Mouse (Mus musculus) intestine, embryonic 16.5 days (tissue): ENCODE results near the gene 1700001P01Rik. TPM values are rescaled to one million over a fixed set of nuclear protein-coding genes. Genes with fewer than 3 reads are reported as not detected.
A peak's percentile ranks its signal among the peaks of the same experiment; 100 is the strongest.
"Not testable (repeated sequence)": the region's sequence is repeated elsewhere in the genome, so short reads cannot be mapped to it uniquely, and the experiment has no call there.

Experiments used
- ATAC-seq: fragments of 200-750 bp; cut with Nextera tagmentation; 2 replicates; pipeline ENCODE4 v1.8.0; 2017; ENCODE audit warnings: moderate TSS enrichment, moderate library complexity
- H3K27ac ChIP-seq: fragments of 300-500 bp; sonication (generic); 2 replicates; pipeline ENCODE4 v1.5.1; 2014; ENCODE audit warnings: mild to moderate bottlenecking, low read length
- H3K27me3 ChIP-seq: fragments of 300-500 bp; sonication (generic); replicated peaks from 2 replicates; pipeline ENCODE4 v1.6.1; 2014; ENCODE audit warnings: low read length, control low read depth, mixed read lengths; ENCODE audit not compliant: control insufficient read depth, insufficient read depth
- H3K36me3 ChIP-seq: fragments of 300-500 bp; sonication (generic); 2 replicates; pipeline ENCODE4 v1.6.1; 2014; ENCODE audit warnings: low read length, control low read depth; ENCODE audit not compliant: control insufficient read depth, insufficient read depth
- H3K4me1 ChIP-seq: fragments of 300-500 bp; sonication (generic); 2 replicates; pipeline ENCODE4 v1.6.1; 2014; ENCODE audit warnings: low read length, control low read depth, mixed read lengths; ENCODE audit not compliant: control insufficient read depth, insufficient read depth
- H3K4me2 ChIP-seq: fragments of 300-500 bp; sonication (generic); 2 replicates; pipeline ENCODE4 v1.6.1; 2014; ENCODE audit warnings: low read depth, low read length, control low read depth
- H3K4me3 ChIP-seq: fragments of 300-500 bp; sonication (generic); 2 replicates; pipeline ENCODE4 v1.5.1; 2014; ENCODE audit warnings: mild to moderate bottlenecking, low read length
- H3K9ac ChIP-seq: fragments of 300-500 bp; sonication (generic); 2 replicates; pipeline ENCODE4 v1.6.1; 2014; ENCODE audit warnings: low read depth, low read length
- H3K9me3 ChIP-seq: fragments of 300-500 bp; sonication (generic); 2 replicates; pipeline ENCODE4 v1.6.1; 2016; ENCODE audit warnings: low read length, control low read depth; ENCODE audit not compliant: control insufficient read depth
- WGBS: fragments of 180-500 bp; shearing (Covaris S2); extraction: QIAGEN DNeasy Blood & Tissue Kit; methylation state at CpG from one replicate; pipeline ENCODE4 v1.1.7; 2014; 5-methylcytosine and 5-hydroxymethylcytosine counted together
- polyA plus RNA-seq: library from polyadenylated mRNA; unstranded; fragments of >200 nt; fragmentation: Nextera tagmentation; extraction: Ambion mirVana; gene quantifications from 2 replicates; pipeline ENCODE4 v1.2.1, GENCODE M21; 2015

The 1700001P01Rik gene
- polyA plus RNA-seq, 1 experiment from 2014 or later = not detected

- Histone ChIP-seq H3K4me3 (peak overlapping the region; percentile 68), H3K4me1 (peaks cover 42% of the 10 kb centered on the region), H3K36me3 (no peaks in the 10 kb centered on the region), H3K9ac (peak overlapping the region; percentile 79), H3K4me2 (peak overlapping the region; percentile 77), H3K27ac (peak overlapping the region; percentile 95), H3K27me3 (no peaks in the 10 kb centered on the region), H3K9me3 (no peaks in the 10 kb centered on the region)
- under 1% methylated on average over 71 of the region's 71 CpGs for WGBS
- ATAC-seq = peak; percentile 79
Observed at GRCm38 (mm10) chr11:97799146-97799993, 23.7 kb upstream of the 1700001P01Rik start.

DNA sequence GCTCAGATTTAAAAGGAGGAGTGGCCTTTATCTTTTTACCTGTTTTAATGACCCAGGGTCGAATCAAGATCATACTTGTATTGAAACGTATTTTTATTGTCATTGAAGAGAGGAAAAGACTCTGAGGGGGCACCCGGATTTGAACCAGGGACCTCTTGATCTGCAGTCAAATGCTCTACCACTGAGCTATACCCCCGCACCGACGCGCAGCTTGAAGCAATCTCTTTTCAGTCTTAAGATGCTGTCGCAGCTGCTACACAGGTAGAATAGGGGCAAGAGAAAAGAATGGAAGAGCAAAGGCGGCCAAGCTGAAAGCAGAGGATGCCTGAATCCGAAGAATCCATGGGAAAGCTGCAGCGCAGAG, 23.0 kb upstream of the 1700001P01Rik start, which contains the start of gene Lasp1:
Lasp1 (plus strand) TSS at position 219 of the 364 bp plus-strand sequence.
- Histone ChIP-seq H3K4me3 (peak within 1 kb of the TSS; percentile 68), H3K4me1 (peaks cover 36% of the 10 kb centered on the region), H3K27ac (peak within 1 kb of the TSS; percentile 95), H3K9ac (peak within 1 kb of the TSS; percentile 79), H3K27me3 (no peaks in the 10 kb centered on the region), H3K36me3 (no peaks in the 10 kb centered on the region), H3K4me2 (peak within 1 kb of the TSS; percentile 77), H3K9me3 (no peaks in the 10 kb centered on the region)
- WGBS = 2% methylated on average over 11 of the region's 11 CpGs
- ATAC-seq = no peak; the same call in none of the 2 replicates

- no peaks in the 10 kb centered on the region for H3K9me3 ChIP-seq
- H3K36me3 ChIP-seq = no peaks in the 10 kb centered on the region
- no peak for ATAC-seq
- no peaks in the 10 kb centered on the region for H3K27me3 ChIP-seq
- 47% methylated on average over 8 of the region's 8 CpGs for WGBS
- H3K27ac ChIP-seq = peak overlapping the region; percentile 45; the same call in 1 of the 2 replicates
- H3K4me2 ChIP-seq = peak overlapping the region; percentile 77; the same call in 1 of the 2 replicates
- H3K9ac ChIP-seq = peak overlapping the region; percentile 0; the same call in 1 of the 2 replicates
- peak overlapping the region; percentile 68 for H3K4me3 ChIP-seq
- H3K4me1 ChIP-seq = peaks cover 30% of the 10 kb centered on the region
Observed at GRCm38 (mm10) chr11:97798083-97798435, 22.3 kb upstream of the 1700001P01Rik start.

DNA sequence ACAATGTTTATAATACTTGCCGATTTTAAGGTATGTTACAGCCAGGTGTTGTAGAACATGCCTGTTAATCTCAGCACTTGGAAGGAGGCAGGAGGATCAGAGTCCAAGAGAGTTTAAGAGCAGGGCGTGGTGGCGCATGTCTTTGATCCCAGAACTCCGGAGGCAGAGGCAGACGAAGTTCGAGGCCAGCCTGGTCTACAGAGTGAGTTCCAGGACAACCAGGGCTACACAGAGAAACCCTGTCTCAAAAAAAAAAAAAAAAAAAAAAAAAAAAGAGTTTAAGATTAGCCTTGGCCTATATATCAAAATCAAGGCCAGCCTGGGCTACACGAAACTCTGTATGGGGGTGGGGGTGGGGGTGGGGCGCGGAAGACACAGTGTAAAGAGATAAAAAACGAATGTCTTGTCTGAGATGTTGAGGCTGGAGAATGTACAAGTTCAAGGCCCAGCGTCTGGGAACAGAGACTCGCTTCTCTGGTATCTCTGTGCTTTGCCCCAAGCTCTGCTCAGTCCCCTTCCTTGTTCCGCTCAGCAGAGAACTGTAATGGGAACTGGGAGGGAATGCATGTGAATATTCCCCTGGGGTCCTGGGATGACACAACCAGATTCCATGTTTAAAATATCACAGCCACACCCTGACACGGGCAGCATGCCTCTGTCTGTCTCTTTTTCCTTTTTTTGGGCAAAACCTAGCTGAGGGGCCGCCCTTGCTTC, 21.8 kb upstream of the 1700001P01Rik start:
- ATAC-seq = no peak
- H3K4me2 ChIP-seq = peak overlapping the region; percentile 77; the same call in 1 of the 2 replicates

GRCm38 (mm10) chr11:97796910-97797309, 21.2 kb upstream of the 1700001P01Rik start:
- no peak overlapping the region for H3K27ac ChIP-seq
- H3K4me2 ChIP-seq = no peak overlapping the region
- peaks cover 19% of the 10 kb centered on the region for H3K4me1 ChIP-seq
- no peaks in the 10 kb centered on the region for H3K27me3 ChIP-seq
- WGBS = 7% methylated on average over 6 of the region's 6 CpGs
- no peak for ATAC-seq
- H3K4me3 ChIP-seq = no peak overlapping the region
- H3K9me3 ChIP-seq = no peaks in the 10 kb centered on the region
- no peaks in the 10 kb centered on the region for H3K36me3 ChIP-seq
- H3K9ac ChIP-seq = no peak overlapping the region

More for the DNA sequence above, 21.8 kb upstream of the 1700001P01Rik start:
- 54% methylated on average over 15 of the region's 15 CpGs for WGBS
- peaks cover 25% of the 10 kb centered on the region for H3K4me1 ChIP-seq
- H3K9ac ChIP-seq = peak overlapping the region; percentile 0; the same call in 1 of the 2 replicates
- H3K9me3 ChIP-seq = no peaks in the 10 kb centered on the region
- no peak overlapping the region for H3K4me3 ChIP-seq
- no peaks in the 10 kb centered on the region for H3K36me3 ChIP-seq
- no peaks in the 10 kb centered on the region for H3K27me3 ChIP-seq
- no peak overlapping the region for H3K27ac ChIP-seq

- H3K27ac ChIP-seq = no peak overlapping the region
- ATAC-seq = no peak
- no peak overlapping the region for H3K4me3 ChIP-seq
- no peak overlapping the region for H3K4me2 ChIP-seq
- no peaks in the 10 kb centered on the region for H3K27me3 ChIP-seq
- WGBS = 10% methylated on average over 2 of the region's 2 CpGs
- peaks cover 4% of the 10 kb centered on the region; the same call in 1 of the 2 replicates for H3K4me1 ChIP-seq
- no peak overlapping the region for H3K9ac ChIP-seq
- no peaks in the 10 kb centered on the region for H3K36me3 ChIP-seq
- H3K9me3 ChIP-seq = no peaks in the 10 kb centered on the region
Observed at GRCm38 (mm10) chr11:97793165-97793564, 17.4 kb upstream of the 1700001P01Rik start.

DNA sequence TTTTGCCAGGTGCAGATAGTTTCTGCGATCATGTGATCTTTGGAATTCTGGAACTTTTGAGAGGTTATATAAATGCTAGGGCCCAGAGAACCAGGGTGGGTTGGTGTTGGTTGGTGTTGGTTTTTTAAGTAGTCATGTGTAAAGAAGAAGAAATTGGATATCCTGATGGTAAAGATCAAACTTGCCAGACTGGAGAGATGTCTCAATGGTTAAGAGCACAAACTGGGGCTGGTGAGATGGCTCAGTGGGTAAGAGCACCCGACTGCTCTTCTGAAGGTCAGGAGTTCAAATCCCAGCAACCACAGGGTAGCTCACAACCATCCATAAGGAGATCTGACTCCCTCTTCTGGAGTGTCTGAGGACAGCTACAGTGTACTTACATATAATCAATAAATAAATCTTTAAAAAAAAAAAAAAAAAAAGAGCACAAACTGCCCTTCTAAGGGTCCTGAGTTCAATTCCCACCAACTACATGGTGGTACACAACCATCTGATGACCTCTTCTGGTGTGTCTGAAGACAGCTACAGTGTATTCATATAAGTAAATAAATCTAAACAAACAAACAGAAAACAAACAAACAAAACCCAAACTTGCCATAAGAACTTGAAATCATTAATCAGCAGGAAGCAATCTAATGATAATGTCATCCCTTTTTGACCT, 15.2 kb upstream of the 1700001P01Rik start:
- 71% methylated on average over 2 of the region's 2 CpGs for whole genome bisulfite sequencing
- not testable (repeated sequence) for H3K4me1 ChIP-seq, H3K9me3 ChIP-seq, H3K4me2 ChIP-seq, H3K4me3 ChIP-seq, H3K27me3 ChIP-seq, H3K36me3 ChIP-seq, H3K9ac ChIP-seq, ATAC-seq, H3K27ac ChIP-seq

DNA sequence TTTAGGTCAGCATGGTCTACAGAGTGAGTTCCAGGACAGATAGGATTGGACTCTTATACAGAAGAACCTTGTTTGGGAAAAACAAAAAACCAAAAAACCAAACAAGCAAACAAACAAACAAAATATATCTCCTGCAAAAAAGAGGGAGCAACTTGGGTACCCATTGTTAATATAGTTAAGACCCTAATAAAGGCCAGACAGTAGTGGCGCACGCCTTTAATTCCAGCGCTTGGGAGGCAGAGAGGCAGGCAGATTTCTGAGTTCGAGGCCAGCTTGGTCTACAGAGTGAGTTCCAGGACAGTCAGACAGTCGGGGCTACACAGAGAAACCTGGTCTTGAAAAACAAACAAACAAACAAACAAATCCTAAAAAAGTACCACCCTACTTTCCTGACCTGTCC, 14.0 kb upstream of the 1700001P01Rik start:
- Histone ChIP-seq H3K36me3 (no peaks in the 10 kb centered on the region), H3K4me1 (no peaks in the 10 kb centered on the region), H3K9me3 (no peaks in the 10 kb centered on the region), H3K27ac (no peak overlapping the region), H3K9ac (no peak overlapping the region), H3K4me3 (no peak overlapping the region), H3K4me2 (no peak overlapping the region), H3K27me3 (no peaks in the 10 kb centered on the region)
- WGBS = 87% methylated on average over 5 of the region's 5 CpGs
- ATAC-seq = no peak

DNA sequence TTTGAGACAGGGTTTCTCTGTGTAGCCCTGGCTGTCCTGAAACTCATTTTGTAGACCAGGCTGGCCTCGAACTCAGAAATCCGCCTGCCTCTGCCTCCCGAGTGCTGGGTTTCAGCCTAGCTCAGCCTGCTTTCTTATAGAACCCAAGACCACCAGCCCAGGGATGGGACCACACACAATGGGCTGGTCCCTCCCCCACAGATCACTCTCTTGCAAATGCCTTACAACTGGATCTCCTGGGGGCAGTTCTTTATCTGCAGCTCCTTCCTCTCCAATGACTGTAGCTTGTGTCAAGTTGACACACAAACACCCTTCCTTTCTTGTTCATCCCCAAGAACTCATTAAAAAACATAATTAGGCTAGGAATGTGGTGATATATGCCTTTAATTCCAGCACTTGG, 12.2 kb upstream of the 1700001P01Rik start:
- Histone ChIP-seq H3K27me3 (no peaks in the 10 kb centered on the region), H3K27ac (no peak overlapping the region), H3K9ac (no peak overlapping the region), H3K4me1 (no peaks in the 10 kb centered on the region), H3K4me2 (no peak overlapping the region), H3K9me3 (no peaks in the 10 kb centered on the region), H3K36me3 (no peaks in the 10 kb centered on the region), H3K4me3 (no peak overlapping the region)
- WGBS = 91% methylated on average over 3 of the region's 3 CpGs
- ATAC-seq = no peak
